Mouse (Mus musculus): Measurements from ENCODE around the gene Pglyrp1. TPM values are rescaled to one million over a fixed set of nuclear protein-coding genes. Genes with fewer than 3 reads are reported as not detected.
A peak's percentile ranks its signal among the peaks of the same experiment; 100 is the strongest.

The Pglyrp1 gene
- total and polyA plus RNA-seq, 2 experiments from 2014 or later, result 13.8 to 27.0 TPM

DNA sequence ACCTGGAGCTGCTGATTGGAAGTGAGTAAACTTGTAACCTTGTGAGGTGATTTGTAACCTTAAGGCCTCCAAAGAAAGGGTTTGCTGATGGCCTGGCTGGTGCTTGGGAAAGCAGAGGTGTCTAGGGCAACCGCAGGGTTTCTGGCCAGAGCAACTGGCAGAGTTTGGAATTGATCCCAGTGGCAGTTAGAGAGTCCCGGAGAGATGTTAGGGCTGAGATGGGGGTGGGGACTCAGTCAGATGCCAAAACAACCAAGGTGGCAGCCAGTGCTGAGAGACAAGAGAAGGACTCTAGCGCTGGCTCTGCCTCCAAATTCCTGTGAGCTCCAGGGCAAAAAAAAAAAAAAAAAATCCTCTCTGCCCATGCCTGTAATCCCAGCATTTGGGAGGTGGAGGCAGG, 46.8 kb downstream of the Pglyrp1 start:
- H3K36me3 ChIP-seq (ENCODE audit: insufficient read depth), result no peaks in the 10 kb centered on the region

DNA sequence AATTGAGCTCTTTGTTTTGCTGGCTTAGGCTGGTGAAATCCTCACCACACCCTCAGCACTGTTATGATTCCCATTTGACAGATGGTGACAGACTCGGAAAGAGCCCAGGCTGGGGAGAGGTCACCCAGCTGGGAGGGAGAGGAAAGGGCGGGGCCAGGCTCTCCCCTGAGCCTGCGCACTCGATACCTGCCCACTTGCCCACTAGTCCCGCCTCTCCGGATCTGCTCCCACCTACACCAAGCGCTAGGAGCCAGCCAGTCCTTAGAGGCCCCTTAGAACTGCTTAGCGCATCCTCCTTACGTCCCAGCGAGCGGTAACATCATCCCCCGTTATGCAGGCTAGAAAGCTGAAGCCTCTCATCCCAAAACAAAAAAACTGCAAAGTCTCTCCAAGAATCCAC, 49.9 kb downstream of the Pglyrp1 start:
- ATAC-seq, result peak; percentile 16; the same call in 1 of the 2 replicates
- WGBS, result 1% methylated on average over 12 of the region's 12 CpGs
- H3K9ac ChIP-seq, result peak overlapping the region; percentile 25

More for the DNA sequence above, 46.8 kb downstream of the Pglyrp1 start:
- Histone ChIP-seq H3K9ac (no peak overlapping the region), H3K27ac (ENCODE audit: low read depth, low read length) (no peak overlapping the region), H3K9me3 (ENCODE audit: low read length) (no peaks in the 10 kb centered on the region), H3K27me3 (ENCODE audit: insufficient read depth, low read length) (no peaks in the 10 kb centered on the region), H3K4me3 (ENCODE audit: low read depth, low read length) (no peak overlapping the region), H3K4me1 (ENCODE audit: insufficient read depth) (peaks cover 15% of the 10 kb centered on the region), H3K4me2 (ENCODE audit: low read depth) (no peak overlapping the region)
- TF ChIP-seq CTCF (IDR thresholded peaks at IDR 0.05; ENCODE audit: low read depth), result no peak
- no peak for DNase-seq
- 44% methylated on average over 3 of the region's 3 CpGs for WGBS
- no peak for ATAC-seq

DNA sequence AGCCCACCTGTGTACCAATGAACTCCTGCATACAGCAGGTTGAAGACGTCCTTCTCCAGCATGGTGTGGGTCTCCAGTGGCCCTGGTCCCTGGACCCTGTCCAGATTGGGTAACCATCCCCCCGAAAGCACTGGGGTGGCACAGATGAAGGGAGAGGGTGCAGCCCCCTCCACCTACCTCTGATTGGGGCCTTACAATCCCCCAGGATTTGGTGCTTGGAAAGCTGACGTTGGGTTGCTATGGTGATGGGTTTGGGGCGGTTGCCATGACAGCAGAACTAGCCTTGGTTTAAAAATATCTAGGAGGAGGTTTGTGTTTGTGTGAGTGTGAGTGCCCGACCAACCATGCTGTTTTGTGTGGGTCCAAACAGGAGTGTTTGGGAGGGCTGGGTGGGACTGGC, 51.7 kb downstream of the Pglyrp1 start:
- TF ChIP-seq CTCF (IDR thresholded peaks at IDR 0.05; ENCODE audit: low read depth), result no peak
- ATAC-seq, result peak; percentile 53
- Histone ChIP-seq H3K4me2 (ENCODE audit: low read depth) (peak overlapping the region; percentile 78), H3K9me3 (ENCODE audit: low read length) (no peaks in the 10 kb centered on the region), H3K27ac (ENCODE audit: low read depth, low read length) (peak overlapping the region; percentile 97), H3K9ac (peak overlapping the region; percentile 31; the same call in 1 of the 2 replicates), H3K4me3 (ENCODE audit: low read depth, low read length) (peak overlapping the region; percentile 12; the same call in 1 of the 2 replicates), H3K27me3 (ENCODE audit: insufficient read depth, low read length) (no peaks in the 10 kb centered on the region), H3K36me3 (ENCODE audit: insufficient read depth) (no peaks in the 10 kb centered on the region), H3K4me1 (ENCODE audit: insufficient read depth) (peaks cover 36% of the 10 kb centered on the region)
- DNase-seq, result peak; percentile 92
- 11% methylated on average over 5 of the region's 5 CpGs for WGBS

More for the DNA sequence above, 49.9 kb downstream of the Pglyrp1 start:
- Histone ChIP-seq H3K4me1 (ENCODE audit: insufficient read depth) (peaks cover 34% of the 10 kb centered on the region), H3K9me3 (ENCODE audit: low read length) (no peaks in the 10 kb centered on the region), H3K27me3 (ENCODE audit: insufficient read depth, low read length) (no peaks in the 10 kb centered on the region), H3K27ac (ENCODE audit: low read depth, low read length) (peak overlapping the region; percentile 97), H3K4me2 (ENCODE audit: low read depth) (peak overlapping the region; percentile 38), H3K4me3 (ENCODE audit: low read depth, low read length) (no peak overlapping the region), H3K36me3 (ENCODE audit: insufficient read depth) (no peaks in the 10 kb centered on the region)
- DNase-seq, result peak; percentile 64
- no peak for TF ChIP-seq CTCF (IDR thresholded peaks at IDR 0.05; ENCODE audit: low read depth)

DNA sequence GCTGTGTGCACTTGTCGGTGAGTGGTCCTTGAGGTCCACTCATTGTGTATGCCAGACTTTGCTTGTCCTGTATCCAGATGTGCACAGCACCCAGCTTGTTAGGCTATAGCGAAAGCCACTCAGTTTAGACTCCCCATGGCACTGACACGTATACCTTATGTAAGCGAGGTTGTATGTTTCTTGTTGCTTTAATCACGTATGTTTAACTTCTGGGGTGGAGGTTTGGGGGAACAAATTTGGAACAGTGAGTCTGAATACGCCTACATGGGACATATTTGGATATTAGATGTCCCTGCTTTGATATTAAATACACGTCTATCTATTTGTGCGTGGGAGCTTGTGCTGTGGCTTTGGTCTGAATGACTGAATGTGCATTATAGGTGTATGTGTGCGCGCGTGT, 52.1 kb downstream of the Pglyrp1 start:
- DNase-seq, result no peak
- peaks cover 38% of the 10 kb centered on the region for H3K4me1 ChIP-seq (ENCODE audit: insufficient read depth)
- no peaks in the 10 kb centered on the region for H3K9me3 ChIP-seq (ENCODE audit: low read length)
- H3K36me3 ChIP-seq (ENCODE audit: insufficient read depth), result no peaks in the 10 kb centered on the region
- peak overlapping the region; percentile 78 for H3K4me2 ChIP-seq (ENCODE audit: low read depth)
- no peak for ATAC-seq
- peak overlapping the region; percentile 97 for H3K27ac ChIP-seq (ENCODE audit: low read depth, low read length)
- peak overlapping the region; percentile 31; the same call in 1 of the 2 replicates for H3K9ac ChIP-seq
- no peaks in the 10 kb centered on the region for H3K27me3 ChIP-seq (ENCODE audit: insufficient read depth, low read length)
- no peak for TF ChIP-seq CTCF (IDR thresholded peaks at IDR 0.05; ENCODE audit: low read depth)
- 45% methylated on average over 11 of the region's 11 CpGs for WGBS
- peak overlapping the region; percentile 12; the same call in 1 of the 2 replicates for H3K4me3 ChIP-seq (ENCODE audit: low read depth, low read length)

DNA sequence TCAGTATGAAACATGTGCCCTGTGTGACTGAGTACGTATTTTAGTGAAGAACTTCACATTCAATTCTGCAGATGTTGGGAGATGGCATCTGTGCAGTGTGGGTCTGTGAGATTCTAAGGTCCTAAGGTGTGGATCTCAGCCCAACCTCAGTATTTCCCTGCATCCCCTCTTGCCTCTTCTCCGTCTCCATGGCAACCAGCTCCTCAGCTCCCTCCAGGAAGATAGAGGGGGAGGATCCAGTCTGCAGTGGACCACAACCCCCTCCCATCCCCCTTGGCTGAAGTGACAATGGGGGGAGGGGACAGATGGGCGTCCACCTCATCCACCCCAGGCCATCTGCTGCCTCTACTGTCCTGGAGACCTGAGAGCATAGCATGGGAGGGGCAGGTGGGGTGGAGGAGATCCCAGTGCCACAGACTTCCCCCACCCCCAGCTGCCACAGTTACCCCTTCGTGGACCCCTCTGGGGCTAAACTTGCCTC, 52.6 kb downstream of the Pglyrp1 start:
- WGBS, result 9% methylated on average over 4 of the region's 4 CpGs
- Histone ChIP-seq H3K27ac (ENCODE audit: low read depth, low read length) (peak overlapping the region; percentile 97), H3K4me2 (ENCODE audit: low read depth) (peak overlapping the region; percentile 78), H3K36me3 (ENCODE audit: insufficient read depth) (no peaks in the 10 kb centered on the region), H3K27me3 (ENCODE audit: insufficient read depth, low read length) (no peaks in the 10 kb centered on the region), H3K9ac (peak overlapping the region; percentile 31; the same call in 1 of the 2 replicates), H3K9me3 (ENCODE audit: low read length) (no peaks in the 10 kb centered on the region), H3K4me3 (ENCODE audit: low read depth, low read length) (0 out of 2 replicates have a peak overlapping the region, but pooled peaks have one; percentile 1), H3K4me1 (ENCODE audit: insufficient read depth) (peaks cover 39% of the 10 kb centered on the region)
- TF ChIP-seq CTCF (IDR thresholded peaks at IDR 0.05; ENCODE audit: low read depth), result no peak
- no peak for ATAC-seq
- peak; percentile 68 for DNase-seq

DNA sequence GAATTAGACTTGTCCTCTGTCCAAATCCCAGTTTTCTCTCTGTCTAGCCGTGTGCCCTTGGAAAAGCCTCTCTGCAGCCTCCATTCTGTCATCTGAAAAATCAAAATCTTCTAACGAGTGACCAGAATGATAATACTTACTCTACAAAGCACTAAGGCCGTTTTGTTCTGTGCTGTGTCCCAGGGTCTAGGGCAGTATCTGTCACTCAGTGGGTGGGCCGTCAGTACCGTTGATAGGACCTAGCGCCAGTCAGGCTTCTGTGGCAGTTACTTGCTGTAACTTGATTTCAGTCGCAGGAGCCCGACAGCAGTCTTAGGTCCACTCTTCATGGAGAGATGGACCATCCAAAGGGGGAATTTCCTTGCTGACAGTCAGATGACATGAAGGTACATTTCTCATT, 53.2 kb downstream of the Pglyrp1 start:
- DNase-seq (peak; percentile 38), ATAC-seq (no peak)
- Histone ChIP-seq H3K9ac (peak overlapping the region; percentile 31; the same call in 1 of the 2 replicates), H3K4me2 (ENCODE audit: low read depth) (peak overlapping the region; percentile 78), H3K27me3 (ENCODE audit: insufficient read depth, low read length) (no peaks in the 10 kb centered on the region), H3K4me1 (ENCODE audit: insufficient read depth) (peaks cover 43% of the 10 kb centered on the region), H3K27ac (ENCODE audit: low read depth, low read length) (peak overlapping the region; percentile 97), H3K36me3 (ENCODE audit: insufficient read depth) (no peaks in the 10 kb centered on the region), H3K4me3 (ENCODE audit: low read depth, low read length) (0 out of 2 replicates have a peak overlapping the region, but pooled peaks have one; percentile 1), H3K9me3 (ENCODE audit: low read length) (no peaks in the 10 kb centered on the region)
- no peak for TF ChIP-seq CTCF (IDR thresholded peaks at IDR 0.05; ENCODE audit: low read depth)
- 5% methylated on average over 8 of the region's 8 CpGs for WGBS

DNA sequence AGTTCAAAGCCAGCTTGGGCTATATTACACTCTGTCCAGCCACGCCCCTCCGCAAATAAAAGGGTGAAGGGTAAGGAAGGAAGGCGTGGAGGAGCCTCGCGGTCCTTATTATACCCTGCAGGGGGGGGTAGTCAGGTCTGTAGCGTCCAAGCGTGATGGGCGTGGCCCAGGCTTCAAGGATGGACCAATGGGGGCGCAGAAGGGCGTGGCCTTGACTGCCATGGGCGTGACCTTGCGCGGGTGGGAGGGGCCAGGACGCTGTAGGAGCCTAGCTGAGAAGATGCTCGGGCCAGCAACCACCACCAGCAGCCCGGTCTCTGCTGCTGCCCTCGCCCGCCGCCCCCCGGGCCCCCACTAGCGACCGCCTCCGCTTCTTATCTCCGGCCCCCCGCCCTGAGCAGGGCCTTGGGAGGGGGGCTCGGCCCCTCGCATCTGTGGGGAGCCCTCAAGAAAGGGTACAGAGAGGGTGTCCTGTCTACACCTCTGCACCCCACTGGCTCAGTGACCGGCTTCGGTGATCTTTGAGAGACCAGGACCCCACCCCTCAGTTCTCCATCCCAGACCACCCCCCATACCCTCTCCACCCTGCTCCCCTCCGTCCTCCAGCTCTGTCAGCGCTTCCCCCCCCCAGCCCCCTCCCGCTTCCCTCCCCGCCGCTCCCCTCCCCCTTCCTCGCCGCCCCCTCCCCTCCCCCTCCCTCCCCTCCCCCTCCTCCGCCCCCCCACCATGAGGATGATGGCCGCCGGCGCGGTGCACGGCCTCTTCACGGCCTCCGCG, 54.2 kb downstream of the Pglyrp1 start, which contains the start of gene Nova2:
Gene Nova2 (plus strand): TSS at position 727 of the 777 bp plus-strand sequence.
- Histone ChIP-seq H3K9me3 (ENCODE audit: low read length) (no peaks in the 10 kb centered on the region), H3K4me2 (ENCODE audit: low read depth) (peak within 1 kb of the TSS; percentile 78), H3K4me3 (ENCODE audit: low read depth, low read length) (peak within 1 kb of the TSS; percentile 92), H3K27me3 (ENCODE audit: insufficient read depth, low read length) (no peaks in the 10 kb centered on the region), H3K4me1 (ENCODE audit: insufficient read depth) (peaks cover 43% of the 10 kb centered on the region), H3K36me3 (ENCODE audit: insufficient read depth) (no peaks in the 10 kb centered on the region), H3K27ac (ENCODE audit: low read depth, low read length) (peak within 1 kb of the TSS; percentile 97), H3K9ac (peak within 1 kb of the TSS; percentile 98)
- DNase-seq, result peak; percentile 98
- under 1% methylated on average over 31 of the region's 45 CpGs for WGBS
- TF ChIP-seq CTCF (IDR thresholded peaks at IDR 0.05; ENCODE audit: low read depth), result peak; percentile 52
- ATAC-seq, result peak; percentile 76
